Mouse (Mus musculus) hindbrain, embryonic 15.5 days (tissue): ENCODE data around the gene Haus8. TPM values are rescaled to one million over a fixed set of nuclear protein-coding genes. Genes with fewer than 3 reads are reported as not detected.
"Not testable (repeated sequence)": the region's sequence is repeated elsewhere in the genome, so short reads cannot be mapped to it uniquely, and the experiment has no call there.

Source experiments
- ATAC-seq: fragments of 200-750 bp; cut with Nextera tagmentation; 2 replicates; pipeline ENCODE4 v1.8.0; 2017; ENCODE audit warnings: low read depth, moderate number of reproducible peaks, moderate TSS enrichment; ENCODE audit not compliant: low FRiP score
- H3K27ac ChIP-seq: fragments of 300-500 bp; sonication (generic); replicated peaks from 2 replicates; pipeline ENCODE4 v1.5.1; 2015; ENCODE audit warnings: mild to moderate bottlenecking, inconsistent platforms
- H3K27me3 ChIP-seq: fragments of 300-500 bp; sonication (generic); 2 replicates; pipeline ENCODE4 v1.6.1; 2015; ENCODE audit warnings: control low read depth, inconsistent platforms
- H3K36me3 ChIP-seq: fragments of 300-500 bp; sonication (generic); 2 replicates; pipeline ENCODE4 v1.6.1; 2015; ENCODE audit warnings: control low read depth, inconsistent platforms
- H3K4me1 ChIP-seq: fragments of 300-500 bp; sonication (generic); replicated peaks from 2 replicates; pipeline ENCODE4 v1.6.1; 2015; ENCODE audit warnings: control low read depth, inconsistent platforms
- H3K4me2 ChIP-seq: fragments of 300-500 bp; sonication (generic); 2 replicates; pipeline ENCODE4 v1.6.1; 2015; ENCODE audit warnings: moderate library complexity, mild to moderate bottlenecking, inconsistent platforms
- H3K4me3 ChIP-seq: fragments of 300-500 bp; sonication (generic); 2 replicates; pipeline ENCODE4 v1.5.1; 2015; ENCODE audit warnings: mild to moderate bottlenecking, inconsistent platforms
- H3K9ac ChIP-seq: fragments of 300-500 bp; sonication (generic); 2 replicates; pipeline ENCODE4 v1.6.1; 2015; ENCODE audit warnings: inconsistent platforms
- H3K9me3 ChIP-seq: fragments of 300-500 bp; sonication (generic); 2 replicates; pipeline ENCODE4 v1.6.1; 2016; ENCODE audit warnings: control low read depth, inconsistent platforms
- WGBS: fragments of 180-500 bp; shearing (Covaris S2); methylation state at CpG from one replicate; pipeline ENCODE4 v1.1.7; 2015; 5-methylcytosine and 5-hydroxymethylcytosine counted together
- polyA plus RNA-seq: library from polyadenylated mRNA; unstranded; fragments of >200 nt; fragmentation: Nextera tagmentation; extraction: Ambion mirVana; gene quantifications from 2 replicates; pipeline ENCODE4 v1.2.1, GENCODE M21; 2015

The Haus8 gene
- polyA plus RNA-seq, 1 experiment from 2014 or later, result 62.6 TPM

DNA sequence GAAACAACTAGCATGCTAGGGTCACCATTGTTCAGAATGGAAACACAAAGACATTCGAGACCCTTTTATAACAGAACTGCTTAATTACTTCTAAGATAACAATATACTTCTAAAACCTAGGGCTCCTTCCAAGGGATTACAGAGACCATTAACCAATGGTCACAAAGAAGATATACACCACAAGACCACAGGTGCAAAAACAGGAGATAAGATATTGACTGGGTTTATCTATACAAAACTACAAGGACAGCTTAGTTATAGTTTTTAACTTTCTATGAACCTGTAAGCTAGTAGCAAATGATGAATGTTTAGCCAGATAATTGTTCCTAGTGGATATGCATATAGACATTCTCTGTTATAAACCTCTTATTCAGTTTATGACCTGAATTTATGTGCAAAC lies 30.1 kb upstream of the Haus8 start:
- 90% methylated on average over 1 of the region's 1 CpGs for WGBS
- H3K4me3 ChIP-seq, result no peak overlapping the region
- H3K27ac ChIP-seq, result no peak overlapping the region
- no peak for ATAC-seq
- peaks cover 15% of the 10 kb centered on the region for H3K36me3 ChIP-seq
- no peaks in the 10 kb centered on the region for H3K27me3 ChIP-seq
- no peaks in the 10 kb centered on the region for H3K4me1 ChIP-seq
- no peaks in the 10 kb centered on the region for H3K9me3 ChIP-seq
- H3K4me2 ChIP-seq, result no peak overlapping the region
- no peak overlapping the region for H3K9ac ChIP-seq

GRCm38 (mm10) chr8:71299716-71300115 lies 27.0 kb upstream of the Haus8 start:
- no peak for ATAC-seq
- peaks cover 24% of the 10 kb centered on the region for H3K36me3 ChIP-seq
- H3K27ac ChIP-seq, result no peak overlapping the region
- WGBS, result 94% methylated on average over 3 of the region's 3 CpGs
- no peaks in the 10 kb centered on the region for H3K4me1 ChIP-seq
- no peaks in the 10 kb centered on the region for H3K9me3 ChIP-seq
- no peak overlapping the region for H3K9ac ChIP-seq
- H3K27me3 ChIP-seq, result no peaks in the 10 kb centered on the region
- no peak overlapping the region for H3K4me2 ChIP-seq
- H3K4me3 ChIP-seq, result no peak overlapping the region

- H3K4me2 ChIP-seq, result no peak overlapping the region
- no peaks in the 10 kb centered on the region for H3K27me3 ChIP-seq
- no peak overlapping the region for H3K4me3 ChIP-seq
- no peaks in the 10 kb centered on the region for H3K9me3 ChIP-seq
- 90% methylated on average over 1 of the region's 1 CpGs for WGBS
- H3K9ac ChIP-seq, result no peak overlapping the region
- peaks cover 22% of the 10 kb centered on the region for H3K36me3 ChIP-seq
- ATAC-seq, result no peak
- no peaks in the 10 kb centered on the region for H3K4me1 ChIP-seq
- no peak overlapping the region for H3K27ac ChIP-seq
These were observed 24.7 kb upstream of the Haus8 start for GRCm38 (mm10) chr8:71297439-71297838.

GRCm38 (mm10) chr8:71296784-71297183 lies 24.1 kb upstream of the Haus8 start:
- ATAC-seq, result no peak
- H3K27ac ChIP-seq, result no peak overlapping the region
- H3K4me3 ChIP-seq, result no peak overlapping the region
- H3K9ac ChIP-seq, result no peak overlapping the region
- WGBS, result 100% methylated on average over 2 of the region's 2 CpGs
- H3K4me2 ChIP-seq, result no peak overlapping the region
- H3K9me3 ChIP-seq, result no peaks in the 10 kb centered on the region
- H3K36me3 ChIP-seq, result peaks cover 16% of the 10 kb centered on the region; the same call in 1 of the 2 replicates
- H3K4me1 ChIP-seq, result no peaks in the 10 kb centered on the region
- H3K27me3 ChIP-seq, result no peaks in the 10 kb centered on the region

DNA sequence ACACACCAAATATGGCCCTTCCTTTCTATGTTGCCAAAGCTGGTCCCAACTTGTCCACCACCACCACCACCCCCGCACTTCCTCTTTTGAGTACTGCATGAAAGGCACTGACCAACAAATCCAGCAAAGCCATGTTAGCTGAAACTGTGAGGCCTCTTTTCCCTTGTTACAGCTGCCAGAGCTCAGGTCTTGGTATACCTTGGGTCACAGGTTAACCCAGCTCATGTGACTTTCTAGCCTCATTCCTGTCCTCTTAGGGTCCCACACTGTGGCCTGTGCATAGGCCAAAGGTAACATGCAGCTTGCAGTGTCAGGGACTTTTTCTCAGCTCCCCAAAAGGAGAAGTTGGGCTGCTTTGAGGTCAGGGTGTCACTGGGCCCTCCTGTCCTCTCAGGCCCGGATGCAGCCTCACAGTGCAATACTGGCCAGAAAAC lies 23.5 kb upstream of the Haus8 start:
- H3K27me3 ChIP-seq, result no peaks in the 10 kb centered on the region
- H3K27ac ChIP-seq, result no peak overlapping the region
- H3K4me3 ChIP-seq, result no peak overlapping the region

GRCm38 (mm10) chr8:71293930-71294329 lies 21.2 kb upstream of the Haus8 start:
- WGBS, result 95% methylated on average over 3 of the region's 3 CpGs
- H3K9me3 ChIP-seq, ATAC-seq, H3K27me3 ChIP-seq, H3K4me3 ChIP-seq, H3K27ac ChIP-seq, H3K9ac ChIP-seq, H3K4me2 ChIP-seq, H3K4me1 ChIP-seq: not testable (repeated sequence)
- H3K36me3 ChIP-seq, result peaks cover 27% of the 10 kb centered on the region; the same call in 1 of the 2 replicates

More for the DNA sequence above, 23.5 kb upstream of the Haus8 start:
- ATAC-seq, result no peak
- Histone ChIP-seq H3K9me3 (no peaks in the 10 kb centered on the region), H3K4me2 (no peak overlapping the region), H3K9ac (no peak overlapping the region), H3K36me3 (peaks cover 16% of the 10 kb centered on the region; the same call in 1 of the 2 replicates), H3K4me1 (no peaks in the 10 kb centered on the region)
- WGBS, result 94% methylated on average over 2 of the region's 2 CpGs

- no peak overlapping the region for H3K9ac ChIP-seq
- H3K9me3 ChIP-seq, result no peaks in the 10 kb centered on the region
- ATAC-seq, result no peak
- no peaks in the 10 kb centered on the region for H3K27me3 ChIP-seq
- no peak overlapping the region for H3K4me3 ChIP-seq
- H3K4me1 ChIP-seq, result no peaks in the 10 kb centered on the region
- H3K36me3 ChIP-seq, result peaks cover 21% of the 10 kb centered on the region; the same call in 1 of the 2 replicates
- 95% methylated on average over 6 of the region's 6 CpGs for WGBS
- H3K27ac ChIP-seq, result no peak overlapping the region
- no peak overlapping the region for H3K4me2 ChIP-seq
These were observed 18.6 kb upstream of the Haus8 start for GRCm38 (mm10) chr8:71291351-71291750.

DNA sequence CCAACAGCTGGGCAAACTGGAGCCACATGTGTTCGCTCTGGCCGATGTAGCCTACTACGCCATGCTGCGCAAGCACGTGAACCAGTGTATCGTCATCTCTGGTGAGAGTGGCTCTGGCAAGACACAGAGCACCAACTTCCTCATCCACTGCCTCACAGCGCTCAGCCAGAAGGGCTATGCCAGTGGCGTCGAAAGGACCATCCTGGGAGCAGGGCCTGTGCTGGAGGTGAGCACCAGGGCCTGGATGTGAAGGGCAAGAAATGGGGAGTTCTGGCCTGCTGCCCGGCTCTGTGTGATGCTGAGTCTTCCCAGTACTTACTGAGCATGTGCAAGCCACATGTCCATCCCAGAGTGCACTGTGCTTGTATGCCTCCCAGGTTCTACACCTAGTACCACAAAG lies 18.2 kb upstream of the Haus8 start:
- Histone ChIP-seq H3K36me3 (peaks cover 21% of the 10 kb centered on the region; the same call in 1 of the 2 replicates), H3K9ac (no peak overlapping the region), H3K9me3 (no peaks in the 10 kb centered on the region), H3K4me1 (no peaks in the 10 kb centered on the region), H3K27me3 (no peaks in the 10 kb centered on the region), H3K4me2 (no peak overlapping the region), H3K27ac (no peak overlapping the region), H3K4me3 (no peak overlapping the region)
- WGBS, result 96% methylated on average over 10 of the region's 10 CpGs
- ATAC-seq, result no peak

DNA sequence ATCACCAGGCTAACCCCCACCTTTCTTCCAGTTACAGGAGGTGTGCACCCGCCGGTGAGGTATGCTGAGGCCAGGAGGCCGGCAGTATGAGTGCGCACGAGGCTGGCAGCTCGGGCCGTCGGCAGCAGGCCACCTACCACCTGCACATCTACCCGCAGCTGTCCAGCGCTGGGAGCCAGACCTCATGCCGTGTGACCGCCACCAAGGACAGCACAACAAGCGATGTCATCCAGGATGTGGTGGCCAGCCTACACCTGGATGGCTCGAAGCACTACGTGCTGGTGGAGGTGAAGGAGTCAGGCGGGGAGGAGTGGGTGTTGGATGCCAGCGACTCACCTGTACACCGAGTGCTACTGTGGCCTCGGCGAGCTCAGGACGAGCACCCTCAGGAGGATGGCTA lies 17.5 kb upstream of the Haus8 start:
- no peaks in the 10 kb centered on the region for H3K4me1 ChIP-seq
- no peak overlapping the region for H3K9ac ChIP-seq
- 98% methylated on average over 21 of the region's 21 CpGs for WGBS
- no peak overlapping the region for H3K27ac ChIP-seq
- H3K36me3 ChIP-seq, result peaks cover 21% of the 10 kb centered on the region; the same call in 1 of the 2 replicates
- no peak overlapping the region for H3K4me2 ChIP-seq
- H3K27me3 ChIP-seq, result no peaks in the 10 kb centered on the region
- no peak overlapping the region for H3K4me3 ChIP-seq
- no peaks in the 10 kb centered on the region for H3K9me3 ChIP-seq
- no peak for ATAC-seq

- H3K4me2 ChIP-seq, result no peak overlapping the region
- no peak overlapping the region for H3K4me3 ChIP-seq
- no peak overlapping the region for H3K27ac ChIP-seq
- no peak for ATAC-seq
- no peak overlapping the region for H3K9ac ChIP-seq
- 93% methylated on average over 7 of the region's 7 CpGs for WGBS
- H3K9me3 ChIP-seq, result no peaks in the 10 kb centered on the region
- no peaks in the 10 kb centered on the region; the same call in 1 of the 2 replicates for H3K4me1 ChIP-seq
- H3K36me3 ChIP-seq, result 0 out of 2 replicates have a peak, but pooled peaks cover 15% of the 10 kb centered on the region
- no peaks in the 10 kb centered on the region for H3K27me3 ChIP-seq
These were observed 16.4 kb upstream of the Haus8 start for GRCm38 (mm10) chr8:71289098-71289497.

GRCm38 (mm10) chr8:71288441-71288949 lies 15.8 kb upstream of the Haus8 start:
- no peak overlapping the region for H3K4me3 ChIP-seq
- no peak overlapping the region for H3K4me2 ChIP-seq
- no peak overlapping the region for H3K27ac ChIP-seq
- no peak for ATAC-seq
- WGBS, result 50% methylated on average over 3 of the region's 3 CpGs
- H3K36me3 ChIP-seq, result 0 out of 2 replicates have a peak, but pooled peaks cover 15% of the 10 kb centered on the region
- no peaks in the 10 kb centered on the region for H3K27me3 ChIP-seq
- no peaks in the 10 kb centered on the region; the same call in 1 of the 2 replicates for H3K4me1 ChIP-seq
- H3K9ac ChIP-seq, result no peak overlapping the region
- H3K9me3 ChIP-seq, result no peaks in the 10 kb centered on the region

GRCm38 (mm10) chr8:71286223-71286622 lies 13.5 kb upstream of the Haus8 start:
- not testable (repeated sequence) for H3K9me3 ChIP-seq, H3K4me2 ChIP-seq, H3K27ac ChIP-seq, H3K9ac ChIP-seq, H3K4me3 ChIP-seq, H3K27me3 ChIP-seq, ATAC-seq, H3K4me1 ChIP-seq
- 0 out of 2 replicates have a peak, but pooled peaks cover 11% of the 10 kb centered on the region for H3K36me3 ChIP-seq
- WGBS, result 88% methylated on average over 2 of the region's 2 CpGs

GRCm38 (mm10) chr8:71282621-71283020 lies 9.9 kb upstream of the Haus8 start:
- H3K4me1 ChIP-seq, result no peaks in the 10 kb centered on the region; the same call in 1 of the 2 replicates
- no peak for ATAC-seq
- no peak overlapping the region for H3K9ac ChIP-seq
- no peaks in the 10 kb centered on the region for H3K27me3 ChIP-seq
- H3K4me2 ChIP-seq, result no peak overlapping the region
- H3K27ac ChIP-seq, result no peak overlapping the region
- no peaks in the 10 kb centered on the region for H3K36me3 ChIP-seq
- H3K4me3 ChIP-seq, result no peak overlapping the region
- 83% methylated on average over 5 of the region's 5 CpGs for WGBS
- H3K9me3 ChIP-seq, result no peaks in the 10 kb centered on the region
